ENCODE assay signal across 22 mouse cellular contexts in the genomic region with DNA sequence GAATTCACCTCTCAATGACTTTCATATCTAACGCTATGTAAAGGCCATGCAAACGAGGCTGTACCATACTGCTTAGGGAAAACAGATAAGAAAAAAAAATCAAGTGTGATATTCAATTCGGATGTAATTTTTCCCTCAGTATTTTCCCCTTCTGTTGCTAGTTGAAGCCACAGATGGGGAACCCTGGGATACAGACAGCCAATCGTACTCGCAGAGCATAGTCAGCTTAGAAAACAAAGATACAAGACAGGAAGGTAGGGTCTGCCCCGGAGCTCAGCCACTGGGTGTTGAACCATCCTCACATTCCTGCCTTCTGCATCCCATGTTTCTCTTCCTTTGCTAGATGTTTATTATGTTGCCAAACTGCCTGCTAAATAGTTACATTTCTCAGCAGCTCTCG. TPM values are rescaled to one million over a fixed set of nuclear protein-coding genes. Genes with fewer than 3 reads are reported as not detected.
DNase-seq lines count a peak whose midpoint lies in the region; ATAC-seq and TF ChIP-seq lines count a peak whose summit lies in the region.
"Had no signal": no experiment of that assay in that cellular context is flagged by ENCODE, and none has a peak within 500 bp of the region (broad histone marks: within the 10 kb centered on the region; RNA-seq: fewer than 3 reads in every experiment).

No protein-coding gene starts in this region.

- TF ChIP-seq POLR2A in MEL (IDR thresholded peaks at IDR 0.05; ENCODE audit: control insufficient read depth in 1 of 2, insufficient read depth in 1 of 2, low read depth in 1 of 2, low read length in 2 of 2, poor library complexity in 1 of 2): no peak
- no peak for TF ChIP-seq POLR2A in brain, embryonic 14.5 days (IDR thresholded peaks at IDR 0.05; ENCODE audit: borderline replicate concordance, extremely low read depth, insufficient read depth, insufficient read length, poor library complexity, severe bottlenecking)

- no peak for TF ChIP-seq EP300 in MEL (IDR thresholded peaks at IDR 0.05; ENCODE audit: low read depth in 1 of 2, low read length in 2 of 2)

- no peak overlapping the region for H3K9ac ChIP-seq in forebrain, postnatal 0 days
- no peak overlapping the region for H3K9ac ChIP-seq in forebrain, embryonic 16.5 days (replicated peaks; ENCODE audit: low read depth, low read length)
- no peak overlapping the region for H3K9ac ChIP-seq in MEL (ENCODE audit: control insufficient read depth, low read depth, low read length, poor library complexity, severe bottlenecking)
- H3K9ac ChIP-seq: embryonic facial prominence, embryonic 12.5 days; forebrain, embryonic 12.5 days; forebrain, embryonic 15.5 days had no signal

- peak; percentile 55; the same call in 1 of the 2 replicates for ATAC-seq in forebrain, postnatal 0 days
- no peak; the same call in 1 of the 2 replicates for ATAC-seq in forebrain, embryonic 16.5 days
- ATAC-seq in megakaryocyte, adult 5-6 weeks (ENCODE audit: poor library complexity, severe bottlenecking): no peak
- ATAC-seq: activated CD4-positive, CD25-positive, alpha-beta regulatory T cell, adult 4 months; forebrain, embryonic 15.5 days; Patski had no signal

- no peak for TF ChIP-seq CTCF in forebrain, postnatal 0 days (IDR thresholded peaks at IDR 0.05; ENCODE audit: low read depth)
- no peak for TF ChIP-seq CTCF in MEL (IDR thresholded peaks at IDR 0.05 in 2 of 3, conservative IDR thresholded peaks at IDR 0.05 in 1 of 3; ENCODE audit: control insufficient read depth in 1 of 3, insufficient read depth in 1 of 3, low read depth in 2 of 3, low read length in 3 of 3, poor library complexity in 1 of 3, severe bottlenecking in 1 of 3)
- no peak for TF ChIP-seq CTCF in brain, embryonic 14.5 days (IDR thresholded peaks at IDR 0.05; ENCODE audit: borderline replicate concordance, extremely low read depth, insufficient read depth, insufficient read length)
- TF ChIP-seq CTCF in layer of hippocampus, adult 2 months (conservative IDR thresholded peaks at IDR 0.05): no peak

- H3K27me3 ChIP-seq in forebrain, postnatal 0 days (ENCODE audit: insufficient read depth, low read length): no peaks in the 10 kb centered on the region
- no peaks in the 10 kb centered on the region for H3K27me3 ChIP-seq in forebrain, embryonic 16.5 days (replicated peaks; ENCODE audit: control insufficient read depth, insufficient read depth, low read length)
- no peaks in the 10 kb centered on the region for H3K27me3 ChIP-seq in megakaryocyte, embryonic 14.5 days (replicated peaks)
- H3K27me3 ChIP-seq in MEL (ENCODE audit: control insufficient read depth in 1 of 2, insufficient read depth in 2 of 2, low read length in 2 of 2): no peaks in the 10 kb centered on the region
- H3K27me3 ChIP-seq: embryonic facial prominence, embryonic 12.5 days; forebrain, embryonic 15.5 days; Patski had no signal

- no peak overlapping the region for H3K4me3 ChIP-seq in forebrain, postnatal 0 days (ENCODE audit: low read depth, low read length)
- H3K4me3 ChIP-seq in forebrain, embryonic 16.5 days (replicated peaks; ENCODE audit: low read length): no peak overlapping the region
- peak overlapping the region; percentile 56 for H3K4me3 ChIP-seq in megakaryocyte, embryonic 14.5 days (replicated peaks)
- no peak overlapping the region for H3K4me3 ChIP-seq in MEL (ENCODE audit: control insufficient read depth in 1 of 2, insufficient read depth in 1 of 2, low read depth in 2 of 2, low read length in 2 of 2)
- H3K4me3 ChIP-seq in layer of hippocampus, adult 2 months: no peak overlapping the region
- H3K4me3 ChIP-seq: embryonic facial prominence, embryonic 10.5 days; embryonic facial prominence, embryonic 12.5 days; forebrain, embryonic 12.5 days; forebrain, embryonic 15.5 days had no signal

- no peak for TF ChIP-seq RAD21 in MEL (IDR thresholded peaks at IDR 0.05; ENCODE audit: low read depth, low read length)

- H3K36me3 ChIP-seq in forebrain, postnatal 0 days (ENCODE audit: insufficient read depth): no peaks in the 10 kb centered on the region
- no peaks in the 10 kb centered on the region for H3K36me3 ChIP-seq in forebrain, embryonic 16.5 days (ENCODE audit: control insufficient read depth, insufficient read depth)
- peaks cover 94% of the 10 kb centered on the region for H3K36me3 ChIP-seq in megakaryocyte, embryonic 14.5 days (replicated peaks; ENCODE audit: low read length)
- H3K36me3 ChIP-seq in MEL (ENCODE audit: control insufficient read depth in 1 of 2, insufficient read depth in 2 of 2, low read length in 2 of 2): peaks cover 23 to 76% of the 10 kb centered on the region in 2 experiments
- H3K36me3 ChIP-seq: embryonic facial prominence, embryonic 10.5 days; embryonic facial prominence, embryonic 12.5 days; forebrain, embryonic 12.5 days; forebrain, embryonic 15.5 days had no signal

- H3K79me2 ChIP-seq in MEL (ENCODE audit: control insufficient read depth, insufficient read depth, low read length, poor library complexity): peaks cover 78% of the 10 kb centered on the region

- no peaks in the 10 kb centered on the region for H3K4me1 ChIP-seq in forebrain, postnatal 0 days (ENCODE audit: insufficient read depth)
- no peaks in the 10 kb centered on the region for H3K4me1 ChIP-seq in forebrain, embryonic 16.5 days (replicated peaks; ENCODE audit: control insufficient read depth, insufficient read depth, low read length)
- H3K4me1 ChIP-seq in megakaryocyte, embryonic 14.5 days: peaks cover 98% of the 10 kb centered on the region
- peaks cover 21 to 66% of the 10 kb centered on the region in 2 experiments for H3K4me1 ChIP-seq in MEL (ENCODE audit: control insufficient read depth in 1 of 2, insufficient read depth in 2 of 2, low read length in 2 of 2)
- H3K4me1 ChIP-seq: forebrain, embryonic 12.5 days; forebrain, embryonic 15.5 days had no signal

- H3K27ac ChIP-seq in forebrain, postnatal 0 days (ENCODE audit: low read depth, low read length): no peak overlapping the region
- no peak overlapping the region for H3K27ac ChIP-seq in forebrain, embryonic 16.5 days (ENCODE audit: low read length)
- H3K27ac ChIP-seq in MEL (ENCODE audit: control insufficient read depth, low read depth, low read length): peak overlapping the region; percentile 14; the same call in 1 of the 2 replicates
- no peak overlapping the region for H3K27ac ChIP-seq in layer of hippocampus, adult 2 months
- H3K27ac ChIP-seq: embryonic facial prominence, embryonic 10.5 days; embryonic facial prominence, embryonic 12.5 days; forebrain, embryonic 12.5 days; forebrain, embryonic 15.5 days had no signal

- no peaks in the 10 kb centered on the region for H3K9me3 ChIP-seq in forebrain, postnatal 0 days (ENCODE audit: low read length)
- H3K9me3 ChIP-seq in forebrain, embryonic 16.5 days (ENCODE audit: control insufficient read depth, low read length): no peaks in the 10 kb centered on the region
- no peaks in the 10 kb centered on the region for H3K9me3 ChIP-seq in megakaryocyte, embryonic 14.5 days
- no peaks in the 10 kb centered on the region for H3K9me3 ChIP-seq in MEL (replicated peaks; ENCODE audit: insufficient read depth, low read length)
- H3K9me3 ChIP-seq: embryonic facial prominence, embryonic 10.5 days; embryonic facial prominence, embryonic 12.5 days; forebrain, embryonic 12.5 days; forebrain, embryonic 15.5 days had no signal

- WGBS in forebrain, postnatal 0 days: 62% methylated on average over 7 of the region's 7 CpGs
- WGBS in forebrain, embryonic 16.5 days: 64% methylated on average over 7 of the region's 7 CpGs

- intact Hi-C loops in left cerebral cortex, postnatal 36 days (cut with DNase I): no loop called here

- H3K4me2 ChIP-seq in forebrain, postnatal 0 days (ENCODE audit: low read depth): no peak overlapping the region
- no peak overlapping the region for H3K4me2 ChIP-seq in forebrain, embryonic 16.5 days (ENCODE audit: low read length)
- H3K4me2 ChIP-seq: embryonic facial prominence, embryonic 12.5 days; forebrain, embryonic 12.5 days; forebrain, embryonic 15.5 days had no signal

- DNase-seq in forebrain, postnatal 0 days: peak; percentile 52
- no peak for DNase-seq in MEL (ENCODE audit: low read depth, low spot score)
- DNase-seq in brain, embryonic 14.5 days (ENCODE audit: low read depth): peak; percentile 26
- DNase-seq in left cerebral cortex, postnatal 36 days (ENCODE audit: low spot score in 2 of 2): no peak
- no peak for DNase-seq in layer of hippocampus, adult 2 months (ENCODE audit: low spot score in 2 of 2)
- DNase-seq: adrenal gland, adult 8-10 months; adrenal gland, postnatal 14 days; adrenal gland, postnatal 36 days; cerebellum, adult 11 months; cerebellum, adult 18-20 months; cerebellum, adult 8-10 months; cerebellum, adult 9-11 months; cerebellum, postnatal 14 days had no signal

TF ChIP-seq in MEL, 35 proteins besides CTCF, POLR2A, EP300 and RAD21:
- TF ChIP-seq TBP (IDR thresholded peaks at IDR 0.05; ENCODE audit: low read depth, low read length) (no peak), POLR2AphosphoS2 (IDR thresholded peaks at IDR 0.05; ENCODE audit: low read length) (0 out of 2 replicates have a peak, but pooled peaks have one; percentile 20)

RNA-seq across cellular contexts. Expression of a gene that starts 9.9 kb away (rescaled TPM):
- 0.85 and 1.2 TPM in 2 replicates for total RNA-seq in forebrain, postnatal 0 days (2014; rRNA removed)
- polyA plus RNA-seq in forebrain, postnatal 0 days (2015; fragmentation: Nextera tagmentation; extraction: Ambion mirVana): 0.46 and 0.65 TPM in 2 replicates
- 0.48 and 0.52 TPM in 2 replicates for polyA plus RNA-seq in forebrain, embryonic 16.5 days (2015; fragmentation: Nextera tagmentation; extraction: Ambion mirVana)
- polyA plus RNA-seq in megakaryocyte, embryonic 14.5 days (2012; ENCODE audit: insufficient read depth, low replicate concordance): 322 and 895 TPM in 2 replicates
- 93.4 and 112 TPM in 2 replicates for total RNA-seq in megakaryocyte, adult 5-6 weeks (2015)
- 44.7 and 61.5 TPM in 2 replicates for total RNA-seq in megakaryocyte, adult 5-6 weeks (2017)
- total RNA-seq in MEL (2012; rRNA removed): 14.3 and 17.1 TPM in 2 replicates
- polyA plus RNA-seq in MEL (2012; ENCODE audit: insufficient read depth in 1 of 2, insufficient read length in 2 of 2, low read depth in 1 of 2, low replicate concordance in 2 of 2, missing spikeins in 1 of 2): 10 to 100 TPM in 1 of 2 experiments, not detected in 1; 23.5 TPM
- 0.48 and 1.4 TPM in 2 replicates for polyA plus RNA-seq in brain, embryonic 14.5 days (2012; rRNA removed)
- total RNA-seq in left cerebral cortex, postnatal 36 days (2021): 1 to 10 TPM; 1.1 TPM
- 1 to 10 TPM in 1 of 2 experiments, under 1 TPM in 1; 0.95 to 1.4 TPM for total RNA-seq in layer of hippocampus, adult 2 months (2021)

Comparison
In these comparisons a context has a peak if more than half of its experiments do, and no peak if none do; other contexts are left out.
1. DNase-seq: peak in forebrain, postnatal 0 days (single experiment) and brain, embryonic 14.5 days (single experiment); none in MEL (single experiment), left cerebral cortex, postnatal 36 days (0 of 2) and layer of hippocampus, adult 2 months (0 of 2).